Mouse (Mus musculus): ENCODE results near the gene Bmp2. TPM values are rescaled to one million over a fixed set of nuclear protein-coding genes. Genes with fewer than 3 reads are reported as not detected.
A peak's percentile ranks its signal among the peaks of the same experiment; 100 is the strongest.

Bmp2 gene
- polyA plus RNA-seq (2015; fragmentation: Nextera tagmentation; extraction: Ambion mirVana), result 1.6 and 2.4 TPM in 2 replicates

- Histone ChIP-seq H3K4me3 (peak within 1 kb of the TSS; percentile 59), H3K9me3 (no peaks in the 10 kb centered on the region), H3K27ac (no peak within 1 kb of the TSS), H3K4me2 (peak within 1 kb of the TSS; percentile 97), H3K36me3 (no peaks in the 10 kb centered on the region), H3K27me3 (peaks cover 67% of the 10 kb centered on the region), H3K4me1 (replicated peaks) (peaks cover 31% of the 10 kb centered on the region), H3K9ac (peak within 1 kb of the TSS; percentile 72)
- ATAC-seq (ENCODE audit: low FRiP score), result peak; percentile 73
- WGBS, result under 1% methylated on average over 93 of the region's 110 CpGs
Observed at GRCm38 (mm10) chr2:133552031-133552841, at the start of gene Bmp2. Bmp2 (plus strand) TSS chr2:133552159.

- ATAC-seq (ENCODE audit: low FRiP score), result no peak
Observed at GRCm38 (mm10) chr2:133505678-133506077, 46.3 kb upstream of the Bmp2 start.

GRCm38 (mm10) chr2:133507045-133507444 is 44.9 kb upstream of the Bmp2 start:
- Histone ChIP-seq H3K4me3 (no peak overlapping the region), H3K4me1 (replicated peaks) (no peaks in the 10 kb centered on the region), H3K4me2 (no peak overlapping the region), H3K9ac (no peak overlapping the region), H3K36me3 (no peaks in the 10 kb centered on the region), H3K27ac (no peak overlapping the region), H3K9me3 (no peaks in the 10 kb centered on the region), H3K27me3 (no peaks in the 10 kb centered on the region)
- ATAC-seq (ENCODE audit: low FRiP score), result no peak
- WGBS, result 91% methylated on average over 4 of the region's 4 CpGs

More at GRCm38 (mm10) chr2:133505678-133506077, 46.3 kb upstream of the Bmp2 start:
- Histone ChIP-seq H3K4me2 (no peak overlapping the region), H3K4me3 (no peak overlapping the region), H3K27me3 (no peaks in the 10 kb centered on the region), H3K9me3 (no peaks in the 10 kb centered on the region), H3K9ac (no peak overlapping the region), H3K4me1 (replicated peaks) (no peaks in the 10 kb centered on the region), H3K27ac (no peak overlapping the region), H3K36me3 (no peaks in the 10 kb centered on the region)
- WGBS, result 96% methylated on average over 2 of the region's 2 CpGs

- H3K9me3 ChIP-seq, result no peaks in the 10 kb centered on the region
- no peaks in the 10 kb centered on the region for H3K36me3 ChIP-seq
- WGBS, result 81% methylated on average over 16 of the region's 16 CpGs
- no peaks in the 10 kb centered on the region for H3K4me1 ChIP-seq (replicated peaks)
- H3K4me2 ChIP-seq, result no peak overlapping the region
- ATAC-seq (ENCODE audit: low FRiP score), result no peak
- no peak overlapping the region for H3K9ac ChIP-seq
- H3K27ac ChIP-seq, result no peak overlapping the region
- no peak overlapping the region for H3K4me3 ChIP-seq
- no peaks in the 10 kb centered on the region for H3K27me3 ChIP-seq
Observed at GRCm38 (mm10) chr2:133509141-133509540, 42.8 kb upstream of the Bmp2 start.

- Histone ChIP-seq H3K36me3 (no peaks in the 10 kb centered on the region), H3K4me3 (no peak overlapping the region), H3K27ac (no peak overlapping the region), H3K4me1 (replicated peaks) (no peaks in the 10 kb centered on the region), H3K9ac (no peak overlapping the region), H3K4me2 (no peak overlapping the region), H3K9me3 (no peaks in the 10 kb centered on the region), H3K27me3 (no peaks in the 10 kb centered on the region)
- no peak for ATAC-seq (ENCODE audit: low FRiP score)
- WGBS, result 87% methylated on average over 9 of the region's 9 CpGs
Observed at GRCm38 (mm10) chr2:133511011-133511779, 40.8 kb upstream of the Bmp2 start.

- H3K9ac ChIP-seq, result no peak overlapping the region
Observed at GRCm38 (mm10) chr2:133516331-133517046, 35.5 kb upstream of the Bmp2 start.

GRCm38 (mm10) chr2:133517867-133518266 is 34.1 kb upstream of the Bmp2 start:
- Histone ChIP-seq H3K4me1 (replicated peaks) (no peaks in the 10 kb centered on the region), H3K4me3 (no peak overlapping the region), H3K27ac (no peak overlapping the region), H3K9me3 (no peaks in the 10 kb centered on the region), H3K36me3 (no peaks in the 10 kb centered on the region), H3K27me3 (no peaks in the 10 kb centered on the region), H3K4me2 (no peak overlapping the region), H3K9ac (no peak overlapping the region)
- WGBS, result 92% methylated on average over 2 of the region's 2 CpGs
- no peak for ATAC-seq (ENCODE audit: low FRiP score)

More at GRCm38 (mm10) chr2:133516331-133517046, 35.5 kb upstream of the Bmp2 start:
- Histone ChIP-seq H3K27me3 (no peaks in the 10 kb centered on the region), H3K4me2 (no peak overlapping the region), H3K4me3 (no peak overlapping the region), H3K27ac (no peak overlapping the region), H3K4me1 (replicated peaks) (no peaks in the 10 kb centered on the region), H3K9me3 (no peaks in the 10 kb centered on the region), H3K36me3 (no peaks in the 10 kb centered on the region)
- WGBS, result 94% methylated on average over 4 of the region's 4 CpGs
- no peak for ATAC-seq (ENCODE audit: low FRiP score)

GRCm38 (mm10) chr2:133521193-133521592 is 30.8 kb upstream of the Bmp2 start:
- ATAC-seq (ENCODE audit: low FRiP score), result no peak
- Histone ChIP-seq H3K4me3 (no peak overlapping the region), H3K27ac (no peak overlapping the region), H3K9me3 (no peaks in the 10 kb centered on the region), H3K9ac (no peak overlapping the region), H3K27me3 (no peaks in the 10 kb centered on the region), H3K36me3 (no peaks in the 10 kb centered on the region), H3K4me1 (replicated peaks) (no peaks in the 10 kb centered on the region), H3K4me2 (no peak overlapping the region)
- 50% methylated on average over 5 of the region's 5 CpGs for WGBS

GRCm38 (mm10) chr2:133522121-133522520 is 29.8 kb upstream of the Bmp2 start:
- H3K9me3 ChIP-seq, result no peaks in the 10 kb centered on the region
- no peak overlapping the region for H3K4me2 ChIP-seq
- 85% methylated on average over 2 of the region's 2 CpGs for WGBS
- ATAC-seq (ENCODE audit: low FRiP score), result no peak
- no peak overlapping the region for H3K9ac ChIP-seq
- no peaks in the 10 kb centered on the region for H3K4me1 ChIP-seq (replicated peaks)
- no peak overlapping the region for H3K27ac ChIP-seq
- no peaks in the 10 kb centered on the region for H3K27me3 ChIP-seq
- H3K4me3 ChIP-seq, result no peak overlapping the region
- H3K36me3 ChIP-seq, result no peaks in the 10 kb centered on the region

- Histone ChIP-seq H3K9me3 (no peaks in the 10 kb centered on the region), H3K4me1 (replicated peaks) (no peaks in the 10 kb centered on the region), H3K4me2 (no peak overlapping the region), H3K27ac (no peak overlapping the region), H3K4me3 (no peak overlapping the region), H3K36me3 (no peaks in the 10 kb centered on the region), H3K9ac (no peak overlapping the region), H3K27me3 (no peaks in the 10 kb centered on the region)
- 59% methylated on average over 4 of the region's 4 CpGs for WGBS
- no peak for ATAC-seq (ENCODE audit: low FRiP score)
Observed at GRCm38 (mm10) chr2:133525621-133526181, 26.3 kb upstream of the Bmp2 start.

- no peaks in the 10 kb centered on the region for H3K4me1 ChIP-seq (replicated peaks)
- H3K27me3 ChIP-seq, result no peaks in the 10 kb centered on the region
- H3K4me3 ChIP-seq, result no peak overlapping the region
- no peaks in the 10 kb centered on the region for H3K36me3 ChIP-seq
- no peak overlapping the region for H3K4me2 ChIP-seq
- H3K27ac ChIP-seq, result no peak overlapping the region
- ATAC-seq (ENCODE audit: low FRiP score), result no peak
- no peak overlapping the region for H3K9ac ChIP-seq
- WGBS, result 95% methylated on average over 9 of the region's 9 CpGs
- no peaks in the 10 kb centered on the region for H3K9me3 ChIP-seq
Observed at GRCm38 (mm10) chr2:133529396-133529795, 22.6 kb upstream of the Bmp2 start.

- Histone ChIP-seq H3K4me3 (no peak overlapping the region), H3K27ac (no peak overlapping the region), H3K9ac (no peak overlapping the region), H3K9me3 (no peaks in the 10 kb centered on the region), H3K36me3 (no peaks in the 10 kb centered on the region), H3K4me2 (no peak overlapping the region), H3K4me1 (replicated peaks) (no peaks in the 10 kb centered on the region), H3K27me3 (no peaks in the 10 kb centered on the region)
- ATAC-seq (ENCODE audit: low FRiP score), result no peak
- WGBS, result 89% methylated on average over 3 of the region's 3 CpGs
Observed at GRCm38 (mm10) chr2:133533073-133533472, 18.9 kb upstream of the Bmp2 start.

Measured in hindbrain, embryonic 13.5 days (tissue).